Mouse (Mus musculus) MEL (cell line): ENCODE measurements around the gene Gatm. TPM values are rescaled to one million over a fixed set of nuclear protein-coding genes. Genes with fewer than 3 reads are reported as not detected.

ENCODE experiments used
- DNase-seq: peaks from one replicate; pipeline ENCODE4 v3.0.0; 2011; ENCODE audit warnings: low read depth, low spot score
- H3K27ac ChIP-seq: 2 replicates; pipeline ENCODE4 v1.5.1; 2012; ENCODE audit warnings: low read depth, mild to moderate bottlenecking, control low read depth, low read length, moderate library complexity; ENCODE audit not compliant: control insufficient read depth
- H3K27me3 ChIP-seq, 2 experiments: fragments of 150-350 bp in 1 of 2; sonication (generic) in 1 of 2; 2 replicates each; pipeline ENCODE4 v1.6.1; 2012; ENCODE audit warnings: low read length in 2 of 2, mild to moderate bottlenecking in 2 of 2, improper control_type of control experiment in 1 of 2, moderate library complexity in 1 of 2; ENCODE audit not compliant: insufficient read depth in 2 of 2, control insufficient read depth in 1 of 2
- H3K36me3 ChIP-seq, 2 experiments: 2 replicates each; pipeline ENCODE4 v1.6.1; 2012 to 2014; ENCODE audit warnings: low read length in 2 of 2, improper control_type of control experiment in 1 of 2, inconsistent platforms in 1 of 2, mild to moderate bottlenecking in 1 of 2; ENCODE audit not compliant: insufficient read depth in 2 of 2, control insufficient read depth in 1 of 2
- H3K4me1 ChIP-seq, 2 experiments: fragments of 150-350 bp in 1 of 2; sonication (generic) in 1 of 2; 2 replicates each; pipeline ENCODE4 v1.6.1; 2012; ENCODE audit warnings: low read length in 2 of 2, improper control_type of control experiment in 1 of 2, mild to moderate bottlenecking in 1 of 2; ENCODE audit not compliant: insufficient read depth in 2 of 2, control insufficient read depth in 1 of 2
- H3K4me3 ChIP-seq, 2 experiments: fragments of 150-350 bp in 1 of 2; sonication (generic) in 1 of 2; 2 replicates each; pipeline ENCODE4 v1.5.1; 2012; ENCODE audit warnings: low read depth in 2 of 2, low read length in 2 of 2, mild to moderate bottlenecking in 2 of 2, moderate library complexity in 2 of 2, control low read depth in 1 of 2, improper control_type of control experiment in 1 of 2; ENCODE audit not compliant: control insufficient read depth in 1 of 2, insufficient read depth in 1 of 2
- H3K79me2 ChIP-seq: 2 replicates; pipeline ENCODE4 v1.6.1; 2012; ENCODE audit warnings: mild to moderate bottlenecking, low read length, moderate library complexity; ENCODE audit not compliant: control insufficient read depth, poor library complexity, insufficient read depth
- H3K9ac ChIP-seq: 2 replicates; pipeline ENCODE4 v1.6.1; 2012; ENCODE audit warnings: low read depth, mild to moderate bottlenecking, control low read depth, low read length, moderate library complexity; ENCODE audit not compliant: control insufficient read depth, poor library complexity, severe bottlenecking
- H3K9me3 ChIP-seq: fragments of 150-350 bp; sonication (generic); replicated peaks from 2 replicates; pipeline ENCODE4 v1.6.1; 2012; ENCODE audit warnings: mild to moderate bottlenecking, low read length, improper control_type of control experiment, moderate library complexity; ENCODE audit not compliant: insufficient read depth
- BHLHE40 ChIP-seq: IDR thresholded peaks from 2 replicates; pipeline ENCODE4 v1.6.1; 2012; ENCODE audit warnings: low read depth, mild to moderate bottlenecking, inconsistent platforms, low read length, improper control_type of control experiment, borderline replicate concordance
- CHD1 ChIP-seq: IDR thresholded peaks from 2 replicates; pipeline ENCODE4 v1.6.1; 2012; ENCODE audit warnings: low read depth, mild to moderate bottlenecking, inconsistent platforms, low read length, improper control_type of control experiment
- CHD2 ChIP-seq: IDR thresholded peaks from 2 replicates; pipeline ENCODE4 v1.6.1; 2011; ENCODE audit warnings: low read length, improper control_type of control experiment
- E2F4 ChIP-seq: IDR thresholded peaks from 2 replicates; pipeline ENCODE4 v1.6.1; 2011; ENCODE audit warnings: low read depth, low read length, improper control_type of control experiment, borderline replicate concordance
- EP300 ChIP-seq, 2 experiments: IDR thresholded peaks; 2 replicates each; pipeline ENCODE4 v1.6.1; 2011; ENCODE audit warnings: improper control_type of control experiment in 2 of 2, low read length in 2 of 2, low read depth in 1 of 2, mild to moderate bottlenecking in 1 of 2
- HCFC1 ChIP-seq: IDR thresholded peaks from 2 replicates; pipeline ENCODE4 v1.6.1; 2012; ENCODE audit warnings: low read depth, mild to moderate bottlenecking, inconsistent platforms, low read length, improper control_type of control experiment, moderate library complexity
- JUND ChIP-seq: IDR thresholded peaks from 2 replicates; pipeline ENCODE4 v1.6.1; 2011; ENCODE audit warnings: low read depth, mild to moderate bottlenecking, improper control_type of control experiment, low read length
- KAT2A ChIP-seq: conservative IDR thresholded peaks from 2 replicates; pipeline ENCODE4 v1.6.1; 2012; ENCODE audit warnings: low read depth, low read length, improper control_type of control experiment, inconsistent platforms
- MAX ChIP-seq: IDR thresholded peaks from 2 replicates; pipeline ENCODE4 v1.6.1; 2011; ENCODE audit warnings: low read length, improper control_type of control experiment
- MXI1 ChIP-seq: IDR thresholded peaks from 2 replicates; pipeline ENCODE4 v1.6.1; 2011; ENCODE audit warnings: mild to moderate bottlenecking, low read depth, low read length, improper control_type of control experiment
- MYC ChIP-seq: IDR thresholded peaks from 2 replicates; pipeline ENCODE4 v1.6.1; 2011; ENCODE audit warnings: low read depth, mild to moderate bottlenecking, low read length, improper control_type of control experiment, moderate library complexity
- NRF1 ChIP-seq: IDR thresholded peaks from 2 replicates; pipeline ENCODE4 v1.6.1; 2014; ENCODE audit warnings: low read depth, mild to moderate bottlenecking, inconsistent platforms, low read length, improper control_type of control experiment, moderate library complexity; ENCODE audit not compliant: poor library complexity, insufficient read depth, severe bottlenecking
- POLR2A ChIP-seq, 2 experiments: IDR thresholded peaks; 2 replicates each; pipeline ENCODE4 v1.6.1; 2011 to 2012; ENCODE audit warnings: low read length in 2 of 2, mild to moderate bottlenecking in 2 of 2, control low read depth in 1 of 2, improper control_type of control experiment in 1 of 2, low read depth in 1 of 2, moderate library complexity in 1 of 2; ENCODE audit not compliant: control insufficient read depth in 1 of 2, insufficient read depth in 1 of 2, poor library complexity in 1 of 2
- POLR2AphosphoS2 ChIP-seq: IDR thresholded peaks from 2 replicates; pipeline ENCODE4 v1.6.1; 2011; ENCODE audit warnings: low read length, improper control_type of control experiment
- SMC3 ChIP-seq: IDR thresholded peaks from 2 replicates; pipeline ENCODE4 v1.6.1; 2011; ENCODE audit warnings: low read depth, low read length, improper control_type of control experiment
- TAL1 ChIP-seq: IDR thresholded peaks from 2 replicates; pipeline ENCODE4 v1.6.1; 2012; ENCODE audit warnings: mild to moderate bottlenecking, inconsistent platforms, low read length, moderate library complexity, mixed read lengths
- TBP ChIP-seq: IDR thresholded peaks from 2 replicates; pipeline ENCODE4 v1.8.0; 2011; ENCODE audit warnings: low read depth, low read length, improper control_type of control experiment
- TCF12 ChIP-seq: IDR thresholded peaks from 2 replicates; pipeline ENCODE4 v1.6.1; 2014; ENCODE audit warnings: low read depth, mild to moderate bottlenecking, inconsistent platforms, low read length, improper control_type of control experiment, moderate library complexity
- UBTF ChIP-seq: IDR thresholded peaks from 2 replicates; pipeline ENCODE4 v1.6.1; 2012; ENCODE audit warnings: low read depth, mild to moderate bottlenecking, inconsistent platforms, low read length, improper control_type of control experiment, moderate library complexity, borderline replicate concordance; ENCODE audit not compliant: insufficient read depth
- USF1 ChIP-seq: IDR thresholded peaks from 2 replicates; pipeline ENCODE4 v1.6.1; 2014; ENCODE audit warnings: low read depth, mild to moderate bottlenecking, inconsistent platforms, low read length, improper control_type of control experiment, moderate library complexity
- USF2 ChIP-seq, 2 experiments: IDR thresholded peaks; 2 replicates each; pipeline ENCODE4 v1.6.1; 2011 to 2012; ENCODE audit warnings: improper control_type of control experiment in 2 of 2, low read length in 2 of 2, borderline replicate concordance in 1 of 2, inconsistent platforms in 1 of 2, low read depth in 1 of 2, mild to moderate bottlenecking in 1 of 2; ENCODE audit not compliant: insufficient read depth in 1 of 2
- ZC3H11A ChIP-seq: IDR thresholded peaks from 2 replicates; pipeline ENCODE4 v1.6.1; 2012; ENCODE audit warnings: low read depth, mild to moderate bottlenecking, inconsistent platforms, low read length, improper control_type of control experiment
- ZKSCAN1 ChIP-seq: IDR thresholded peaks from 2 replicates; pipeline ENCODE4 v1.6.1; 2012; ENCODE audit warnings: low read depth, mild to moderate bottlenecking, inconsistent platforms, low read length, improper control_type of control experiment, moderate library complexity
- ZMIZ1 ChIP-seq: IDR thresholded peaks from 2 replicates; pipeline ENCODE4 v1.6.1; 2012; ENCODE audit warnings: low read depth, mild to moderate bottlenecking, inconsistent platforms, low read length, improper control_type of control experiment, moderate library complexity
- polyA plus RNA-seq, 2 experiments: library from polyadenylated mRNA; stranded (reverse) in 1 of 2; unstranded in 1 of 2; fragments of >175 nt in 1 of 2; fragments of >200 nt in 1 of 2; gene quantifications; 2 replicates each; pipeline versions ENCODE4 v1.2.1 to v1.2.4; 2012; ENCODE audit warnings: low replicate concordance in 2 of 2, low read depth in 1 of 2; ENCODE audit not compliant: insufficient read length in 2 of 2, insufficient read depth in 1 of 2, missing spikeins in 1 of 2
- total RNA-seq: library from RNA; depleted of rRNA; stranded (reverse); fragments of 300-350 nt; gene quantifications from 2 replicates; pipeline ENCODE4 v1.2.3, GENCODE M21; 2012

The Gatm gene
- total and polyA plus RNA-seq, 3 experiments: not detected

GRCm38 (mm10) chr2:122657707-122658524 is 46.8 kb upstream of the Gatm start:
- Histone ChIP-seq H3K27me3 (no peaks in the 10 kb centered on the region), H3K4me3 (no peak overlapping the region), H3K27ac (no peak overlapping the region), H3K79me2 (no peaks in the 10 kb centered on the region), H3K4me1 (no peaks in the 10 kb centered on the region), H3K36me3 (no peaks in the 10 kb centered on the region), H3K9me3 (no peaks in the 10 kb centered on the region), H3K9ac (no peak overlapping the region)
- no peak for TF ChIP-seq TCF12
- no peak for TF ChIP-seq EP300 (IDR thresholded peaks at IDR 0.05; ENCODE audit: low read depth in 1 of 2, low read length in 2 of 2)
- TF ChIP-seq ZKSCAN1: no peak
- TF ChIP-seq NRF1: no peak
- TF ChIP-seq HCFC1: no peak
- TF ChIP-seq CHD2: no peak
- TF ChIP-seq TBP: no peak
- no peak for TF ChIP-seq USF1
- TF ChIP-seq JUND: no peak
- TF ChIP-seq BHLHE40: no peak
- TF ChIP-seq MAX: no peak
- TF ChIP-seq E2F4: no peak
- no peak for TF ChIP-seq SMC3
- no peak for TF ChIP-seq CHD1
- no peak for TF ChIP-seq MXI1
- no peak for TF ChIP-seq TAL1
- TF ChIP-seq ZC3H11A: no peak
- TF ChIP-seq ZMIZ1: no peak
- TF ChIP-seq UBTF: no peak
- no peak for DNase-seq

DNA sequence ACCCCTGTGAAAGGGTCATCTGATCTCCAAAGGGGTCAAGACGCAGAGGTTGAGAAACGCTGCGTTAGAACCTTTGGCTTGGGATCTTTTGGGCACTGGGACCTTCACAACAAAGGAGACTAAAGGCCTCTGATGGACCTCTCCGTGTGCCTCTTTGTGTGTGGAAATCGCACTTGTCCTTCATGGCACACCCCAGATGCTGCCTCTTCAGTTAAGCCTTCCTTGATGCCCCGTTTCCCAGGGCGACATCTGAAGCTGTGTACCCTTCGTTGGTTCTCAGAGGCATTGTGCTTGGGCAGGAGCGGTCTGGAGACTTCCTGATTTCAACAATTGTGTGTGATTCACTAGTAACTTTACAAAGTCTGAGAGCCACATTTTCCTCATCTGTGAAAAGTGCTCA is 45.7 kb upstream of the Gatm start:
- no peaks in the 10 kb centered on the region for H3K79me2 ChIP-seq
- no peak for TF ChIP-seq BHLHE40
- TF ChIP-seq MAX: no peak
- TF ChIP-seq JUND: no peak
- no peak for TF ChIP-seq NRF1
- no peak for TF ChIP-seq POLR2A (IDR thresholded peaks at IDR 0.05; ENCODE audit: control insufficient read depth in 1 of 2, insufficient read depth in 1 of 2, low read depth in 1 of 2, low read length in 2 of 2, poor library complexity in 1 of 2)
- no peak for TF ChIP-seq TAL1
- no peak for TF ChIP-seq UBTF
- no peak for TF ChIP-seq USF2 (IDR thresholded peaks at IDR 0.05; ENCODE audit: borderline replicate concordance in 1 of 2, insufficient read depth in 1 of 2, low read depth in 1 of 2, low read length in 2 of 2)
- TF ChIP-seq E2F4: no peak
- no peak for TF ChIP-seq KAT2A
- no peak for TF ChIP-seq POLR2AphosphoS2
- no peak for TF ChIP-seq MYC
- no peak for TF ChIP-seq ZKSCAN1
- TF ChIP-seq SMC3: no peak
- no peak for TF ChIP-seq USF1
- no peak for TF ChIP-seq HCFC1
- no peaks in the 10 kb centered on the region for H3K27me3 ChIP-seq
- no peak overlapping the region for H3K27ac ChIP-seq
- H3K4me1 ChIP-seq: no peaks in the 10 kb centered on the region
- DNase-seq: no peak
- H3K9ac ChIP-seq: no peak overlapping the region
- H3K36me3 ChIP-seq: no peaks in the 10 kb centered on the region
- no peaks in the 10 kb centered on the region for H3K9me3 ChIP-seq
- no peak overlapping the region for H3K4me3 ChIP-seq
